Mouse (Mus musculus) kidney, postnatal 14 days (tissue): ENCODE results near the gene Olfr218.
"Not testable (repeated sequence)": the region's sequence is repeated elsewhere in the genome, so short reads cannot be mapped to it uniquely, and the experiment has no call there.

Experiments used
- DNase-seq: peaks from one replicate; pipeline ENCODE4 v3.0.0; 2022; ENCODE audit warnings: mixed read lengths

Olfr218 gene

DNA sequence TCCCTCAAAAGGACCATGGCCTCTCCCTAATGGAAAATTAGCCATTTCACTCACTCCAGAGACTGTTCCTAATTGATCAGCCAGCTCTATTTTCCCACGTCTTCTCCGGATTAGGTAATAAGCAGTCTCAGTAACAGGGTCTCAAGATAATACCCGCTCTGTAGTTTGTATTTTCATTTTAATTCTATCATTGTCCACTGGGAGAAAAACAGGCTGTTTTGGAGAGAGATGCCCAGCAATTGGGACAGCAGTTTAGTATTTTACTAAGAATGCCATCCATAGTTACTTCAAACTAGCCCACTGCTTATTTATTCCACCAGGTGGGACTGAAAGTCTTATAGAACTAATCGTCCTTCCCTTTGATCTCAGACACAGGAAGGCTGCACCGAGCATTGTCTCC lies at the start of gene Olfr218:
TSS of gene Olfr218 (plus strand) at position 301 of the 400 bp plus-strand sequence.
- DNase-seq = no peak

DNA sequence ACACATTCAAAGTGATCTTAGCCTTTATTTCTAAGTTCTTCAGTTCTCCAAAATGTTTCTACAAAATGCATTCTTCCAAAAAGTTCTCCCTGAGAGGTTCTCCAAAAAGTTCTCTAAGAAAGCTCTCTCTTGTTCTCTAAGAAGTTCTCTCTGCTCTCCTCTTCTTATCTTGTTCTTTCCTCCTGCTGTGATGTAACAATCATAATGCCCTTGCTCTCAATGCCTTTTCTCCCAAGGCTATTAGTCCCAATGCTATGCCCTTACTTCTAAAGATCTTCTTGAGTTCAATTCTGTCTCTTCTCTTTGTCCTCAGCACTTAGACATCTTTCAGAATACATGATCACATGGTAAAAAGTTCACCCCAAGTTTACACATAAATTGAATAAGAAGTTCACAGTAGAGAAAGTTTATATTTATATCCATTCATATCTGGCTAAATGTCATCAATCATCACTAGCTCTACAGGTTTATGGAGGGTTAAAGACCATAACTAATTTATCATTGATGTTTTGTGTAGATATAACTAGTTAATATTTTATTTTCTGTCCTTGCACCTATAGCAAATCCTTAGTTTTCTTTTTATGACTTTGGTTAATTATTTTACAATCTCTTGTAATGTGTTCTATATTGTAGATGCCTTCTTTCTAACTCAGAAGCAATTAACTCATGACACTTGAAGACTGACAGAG lies 23.3 kb upstream of the Olfr218 start:
- DNase-seq = no peak

DNA sequence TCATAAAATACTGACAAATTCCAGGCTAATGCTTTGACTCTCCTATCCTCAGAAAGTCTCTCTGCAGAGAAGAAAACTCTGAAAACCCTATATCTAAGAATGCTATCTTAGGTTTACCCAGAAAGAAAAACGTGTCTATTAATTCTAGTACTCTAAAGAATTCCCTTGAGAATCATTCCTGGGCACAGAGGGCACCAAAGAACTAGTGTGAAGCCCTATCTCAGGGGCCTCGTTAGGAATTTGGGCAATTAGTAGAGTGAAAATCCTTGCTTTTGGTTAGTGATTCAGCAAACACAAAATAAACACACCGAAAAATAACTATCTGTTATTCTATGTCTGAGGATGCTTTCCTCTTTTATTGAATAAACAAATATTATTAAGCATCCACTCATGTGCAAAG lies 7.1 kb upstream of the Olfr218 start, which contains the start of gene Olfr1406:
TSS of gene Olfr1406 (minus strand) at position 101 of the 400 bp plus-strand sequence.
- no peak for DNase-seq

DNA sequence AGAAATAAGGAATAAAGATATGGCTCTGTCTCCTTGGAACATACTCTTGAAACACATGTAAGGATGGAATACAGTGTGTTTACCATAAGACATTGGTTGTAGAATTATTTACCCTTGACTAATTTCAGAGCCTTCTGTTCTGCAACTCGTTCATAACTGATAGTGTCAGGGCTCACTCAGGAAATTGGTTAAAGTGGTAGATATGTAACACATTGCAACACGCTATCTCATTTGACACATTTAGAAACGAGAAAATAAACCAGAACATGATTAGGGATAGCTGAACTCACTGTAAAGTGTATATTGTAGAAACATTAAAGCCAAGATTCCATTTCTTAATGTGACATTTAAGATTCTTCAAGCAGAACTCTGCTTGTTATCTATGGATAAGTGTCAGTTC lies 5.5 kb upstream of the Olfr218 start:
- no peak for DNase-seq

DNA sequence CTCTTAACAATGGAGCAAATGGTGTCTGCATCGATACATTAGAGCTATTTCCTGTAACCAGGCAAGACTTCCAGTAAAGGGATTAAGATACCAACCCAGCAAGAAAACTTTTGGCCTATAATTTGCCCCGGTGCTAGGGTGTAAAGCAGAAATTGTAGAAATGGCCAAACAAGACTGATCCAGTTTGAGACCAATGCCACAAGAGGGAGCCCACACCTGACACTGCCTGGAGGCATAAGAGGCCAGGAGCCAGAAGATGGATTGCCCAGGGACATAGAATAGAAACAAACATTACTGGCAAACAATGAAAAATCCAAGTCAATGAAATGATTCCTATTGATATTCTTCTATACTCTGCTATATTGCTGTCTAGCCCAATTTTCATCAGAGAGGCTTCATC lies 1.2 kb upstream of the Olfr218 start:
- no peak for DNase-seq

DNA sequence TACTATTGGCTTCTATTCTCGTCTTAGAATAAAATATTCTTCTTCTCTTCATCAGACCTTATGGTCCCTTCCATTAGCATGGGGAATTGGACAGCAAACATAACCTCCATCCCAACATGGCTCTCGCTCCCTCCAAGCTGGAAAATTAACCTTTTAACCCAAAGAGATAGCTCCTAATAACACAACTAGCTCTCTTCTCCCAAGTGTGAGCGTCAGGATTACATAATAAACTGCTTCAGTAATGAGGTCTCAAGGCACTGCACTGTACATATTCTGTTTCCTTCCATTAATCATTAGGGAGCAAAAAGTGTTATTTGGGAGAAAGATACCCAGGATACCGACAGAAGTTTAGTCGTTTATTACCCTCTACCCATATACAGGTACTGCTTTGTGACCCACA lies 14.5 kb downstream of the Olfr218 start, which contains the start of gene Olfr1404:
TSS of gene Olfr1404 (plus strand) at position 301 of the 400 bp plus-strand sequence.
- DNase-seq = no peak

DNA sequence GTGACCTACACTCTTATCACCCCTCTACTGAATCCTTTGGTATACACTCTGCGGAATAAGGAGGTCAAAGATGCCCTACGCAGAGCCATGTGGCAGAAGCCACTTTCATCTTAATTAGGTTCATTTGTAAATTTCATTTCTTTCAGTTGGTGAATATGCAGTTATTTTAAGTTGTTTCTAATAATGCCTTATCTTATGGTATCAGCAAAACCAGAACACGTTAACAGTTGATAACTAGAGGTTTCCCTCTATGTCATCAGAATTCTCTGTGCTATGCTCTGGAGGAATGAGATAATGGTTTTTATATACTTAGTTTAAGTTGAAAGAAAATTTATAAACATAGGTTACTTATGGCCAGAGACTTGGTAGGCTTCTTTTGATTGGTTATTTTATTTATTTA lies 18.9 kb downstream of the Olfr218 start:
- no peak for DNase-seq

DNA sequence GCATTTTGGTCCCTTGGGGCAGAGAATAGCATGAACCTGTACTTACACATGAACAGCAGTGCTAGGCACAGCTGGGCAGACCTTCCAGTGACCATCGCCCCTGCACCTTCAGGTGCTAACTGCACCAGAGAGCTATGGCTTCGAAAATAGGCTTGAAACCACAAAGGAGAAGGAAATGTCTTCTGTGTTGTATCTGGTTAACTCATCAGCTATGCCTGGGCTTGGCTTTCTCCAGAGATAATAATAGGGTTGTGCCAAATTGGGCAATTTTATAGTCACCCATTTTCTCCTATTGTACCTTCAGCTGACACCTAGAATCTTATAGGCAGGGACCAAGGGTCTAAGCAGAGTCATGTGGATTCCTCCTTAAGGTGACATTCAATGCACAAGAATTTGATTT lies 29.5 kb downstream of the Olfr218 start, which contains the start of gene Fcer1a:
TSS of gene Fcer1a (minus strand) at position 134 of the 400 bp plus-strand sequence.
- DNase-seq = no peak

DNA sequence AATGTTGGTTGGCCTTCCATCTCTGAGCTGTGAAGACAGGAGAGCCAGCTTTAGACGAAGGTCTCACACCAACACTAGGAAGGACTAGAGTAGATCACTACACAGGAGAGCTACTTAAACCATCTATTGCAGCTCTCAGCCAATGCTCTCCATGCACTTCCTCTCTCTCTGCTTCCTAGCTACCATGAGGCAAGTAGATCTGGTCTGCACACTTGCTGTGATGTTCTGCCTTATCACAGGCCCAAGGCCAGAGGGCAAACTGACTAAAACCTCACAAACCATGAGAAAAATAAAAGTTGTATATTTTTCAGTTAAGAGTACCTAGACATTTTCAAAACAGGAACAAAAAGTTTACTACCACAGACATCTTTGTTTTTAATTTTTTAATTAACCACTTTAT lies 39.4 kb downstream of the Olfr218 start:
- DNase-seq = not testable (repeated sequence)

DNA sequence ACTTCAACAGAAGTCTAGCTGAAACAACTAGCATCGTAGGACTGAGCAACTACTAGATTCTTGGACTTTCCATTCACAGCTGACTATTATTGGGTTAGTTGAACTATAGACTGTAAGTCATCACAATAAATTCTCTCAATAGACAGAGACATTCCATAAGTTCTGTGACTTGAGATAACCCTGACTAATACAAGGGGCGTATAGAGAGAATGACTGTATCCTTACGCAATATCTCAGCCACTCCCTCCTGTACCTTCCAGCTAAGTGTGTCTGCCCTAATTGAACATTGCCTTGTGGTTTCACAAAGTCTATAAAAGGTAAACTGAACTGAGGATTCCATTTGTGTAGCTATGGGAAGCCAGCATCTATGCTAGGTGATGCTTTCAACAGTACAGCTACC lies 52.3 kb downstream of the Olfr218 start:
- no peak for DNase-seq
